Mouse (Mus musculus) retina, postnatal 7 days (tissue): ENCODE measurements around the gene Zfhx3.

Experiments
- DNase-seq: peaks from one replicate; pipeline ENCODE4 v3.0.0-alpha.2; 2012; ENCODE audit warnings: low read depth, low spot score

Gene Zfhx3

DNA sequence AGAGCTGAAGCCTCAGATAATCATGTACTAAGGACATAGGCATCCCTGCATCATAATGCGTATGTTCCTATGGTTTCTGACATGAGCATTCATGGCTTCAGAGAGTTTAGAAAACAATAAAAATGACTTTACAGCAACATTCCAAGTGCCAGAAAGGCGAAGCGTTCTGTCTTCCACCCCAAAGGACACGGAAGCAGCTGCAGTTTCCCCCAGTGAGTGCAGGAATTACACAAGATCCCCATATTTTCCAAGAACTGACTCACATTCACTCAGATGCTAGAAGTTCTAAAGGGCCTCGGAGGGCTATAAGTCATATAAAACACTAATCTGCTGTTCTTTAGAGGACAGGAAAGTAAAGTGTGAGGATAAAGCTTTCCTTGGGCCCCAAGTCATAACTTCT is 75.3 kb downstream of the Zfhx3 start:
- no peak for DNase-seq

GRCm38 (mm10) chr8:108019651-108020050 is 77.2 kb downstream of the Zfhx3 start:
- no peak for DNase-seq

DNA sequence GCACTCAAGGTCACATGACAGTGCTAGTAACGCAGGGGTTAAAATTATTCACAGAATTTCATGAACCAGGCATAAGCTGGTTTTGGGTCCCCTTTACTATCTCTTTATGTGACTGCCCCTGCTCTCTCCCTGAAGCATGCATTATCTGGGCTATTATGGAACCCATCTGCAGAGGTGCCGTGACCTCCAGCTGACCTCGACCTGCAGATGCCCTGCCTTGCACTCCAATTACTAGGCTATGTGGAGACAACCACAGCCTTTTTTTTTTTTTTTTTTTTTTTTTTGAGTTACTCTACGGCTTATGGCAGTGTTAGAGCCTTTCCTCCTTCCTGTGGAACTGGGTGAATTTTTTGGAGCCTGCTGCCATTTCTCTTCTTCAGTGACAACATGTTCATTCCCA is 80.0 kb downstream of the Zfhx3 start:
- no peak for DNase-seq

- DNase-seq = no peak
Measured at GRCm38 (mm10) chr8:108024331-108024730, 81.9 kb downstream of the Zfhx3 start.

DNA sequence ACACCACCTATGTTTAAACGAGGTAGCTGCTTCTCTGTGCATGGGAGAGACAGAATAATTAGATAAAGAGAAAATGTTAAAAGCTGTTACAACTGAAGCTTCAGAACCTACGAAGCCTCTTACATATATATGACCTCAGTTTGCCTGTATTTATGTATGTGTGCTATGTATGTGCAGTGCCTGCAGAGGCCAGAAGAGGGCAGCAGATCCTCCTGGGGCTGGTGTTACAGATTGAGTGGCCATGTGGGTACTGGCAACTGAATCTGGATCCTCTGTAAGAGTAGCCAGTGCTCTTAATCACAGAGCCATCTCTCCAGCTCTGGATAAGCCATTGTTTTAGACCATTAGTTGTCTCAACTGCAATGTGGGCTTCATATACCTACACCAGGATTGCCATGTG is 82.8 kb downstream of the Zfhx3 start:
- DNase-seq = no peak

- no peak for DNase-seq
Measured at GRCm38 (mm10) chr8:108026557-108027440, 84.4 kb downstream of the Zfhx3 start.

DNA sequence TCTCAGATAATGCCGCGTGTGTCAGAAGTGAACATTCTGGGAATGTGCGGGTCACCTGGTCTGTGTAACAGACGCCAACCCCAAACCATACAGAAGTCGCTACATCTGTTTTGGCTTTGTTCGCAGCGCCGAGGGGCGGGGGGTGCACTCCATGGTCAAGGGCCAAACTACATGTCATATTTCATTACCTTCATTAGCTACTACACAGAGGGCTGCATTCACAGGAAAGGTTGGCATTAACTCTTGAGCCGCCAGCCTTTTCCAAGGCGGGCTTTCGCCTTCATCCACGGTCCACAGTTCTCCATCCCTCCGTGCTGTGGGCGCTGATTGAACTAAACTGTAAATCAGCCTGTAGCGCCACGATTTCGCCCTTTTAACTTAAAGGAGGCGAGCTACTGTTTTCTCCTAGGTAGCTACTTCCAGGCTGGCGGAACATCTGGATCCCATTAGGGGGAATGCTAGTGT is 85.1 kb downstream of the Zfhx3 start:
- no peak for DNase-seq

DNA sequence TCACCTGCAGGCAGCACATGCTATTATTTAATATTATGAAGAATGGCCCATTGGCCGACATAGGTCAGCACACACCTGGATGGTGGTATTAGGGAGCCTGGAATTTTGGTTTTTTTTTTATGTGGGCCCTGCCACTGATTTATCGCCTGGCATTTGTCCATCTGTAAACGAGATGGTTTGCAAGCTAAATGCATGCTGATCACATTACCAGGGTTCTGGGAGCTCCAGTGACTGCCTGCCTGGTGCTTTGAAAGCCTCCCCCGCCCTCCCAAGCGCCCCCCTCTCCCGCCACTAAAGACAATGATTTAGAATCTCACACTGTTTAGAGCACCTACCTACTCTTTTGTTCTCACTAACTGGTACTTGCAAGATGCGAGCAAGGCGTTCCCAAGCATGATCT is 86.0 kb downstream of the Zfhx3 start:
- no peak for DNase-seq

GRCm38 (mm10) chr8:108031159-108031558 is 88.7 kb downstream of the Zfhx3 start:
- no peak for DNase-seq

GRCm38 (mm10) chr8:108034070-108034469 is 91.6 kb downstream of the Zfhx3 start:
- DNase-seq = no peak

GRCm38 (mm10) chr8:108034726-108035125 is 92.3 kb downstream of the Zfhx3 start:
- DNase-seq = no peak

GRCm38 (mm10) chr8:108043618-108044017 is 101.2 kb downstream of the Zfhx3 start:
- DNase-seq = no peak

DNA sequence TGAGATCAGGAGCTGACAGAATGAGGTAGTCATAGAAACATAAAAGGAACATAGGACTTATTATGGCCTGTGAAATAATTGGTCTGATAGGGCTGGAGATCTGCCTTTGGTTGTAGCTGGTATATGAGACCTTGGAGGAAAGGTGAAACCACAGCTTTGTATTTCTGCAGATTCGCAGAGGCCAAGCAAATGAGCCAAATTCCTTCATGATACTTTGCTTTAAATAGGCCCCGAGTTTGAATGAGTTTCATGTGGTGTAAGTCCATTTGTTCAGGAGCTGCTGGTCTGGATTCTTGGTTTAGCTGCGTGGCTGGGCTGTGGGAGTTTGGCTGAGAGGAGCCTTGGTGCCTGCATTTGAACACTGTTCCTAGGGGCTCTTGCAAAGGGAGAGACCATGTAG is 101.7 kb downstream of the Zfhx3 start:
- no peak for DNase-seq

DNA sequence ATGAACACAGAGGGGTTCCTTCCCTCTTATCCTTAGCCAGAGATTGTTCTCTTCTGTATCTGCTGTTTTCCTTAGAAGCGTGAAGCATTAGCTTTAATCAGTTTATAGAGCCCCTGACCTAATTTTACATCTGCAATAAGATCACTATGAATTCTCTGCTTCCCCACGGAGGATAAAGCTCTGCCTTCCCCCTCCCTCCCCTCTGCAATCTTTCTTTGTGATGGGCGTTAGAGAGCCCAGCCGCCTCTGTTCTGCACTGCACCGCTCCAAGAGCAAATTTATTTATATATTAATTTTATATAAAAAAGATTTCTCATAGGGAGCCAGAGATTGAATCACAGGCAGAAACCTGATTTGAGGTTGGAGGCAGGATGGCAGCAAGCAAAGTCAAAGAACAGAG is 113.8 kb downstream of the Zfhx3 start:
- no peak for DNase-seq

- DNase-seq = no peak
Measured at GRCm38 (mm10) chr8:108061972-108062371, 119.5 kb downstream of the Zfhx3 start.

- DNase-seq = no peak
Measured at GRCm38 (mm10) chr8:108067111-108067510, 124.7 kb downstream of the Zfhx3 start.

GRCm38 (mm10) chr8:108068195-108068594 is 125.8 kb downstream of the Zfhx3 start:
- no peak for DNase-seq

DNA sequence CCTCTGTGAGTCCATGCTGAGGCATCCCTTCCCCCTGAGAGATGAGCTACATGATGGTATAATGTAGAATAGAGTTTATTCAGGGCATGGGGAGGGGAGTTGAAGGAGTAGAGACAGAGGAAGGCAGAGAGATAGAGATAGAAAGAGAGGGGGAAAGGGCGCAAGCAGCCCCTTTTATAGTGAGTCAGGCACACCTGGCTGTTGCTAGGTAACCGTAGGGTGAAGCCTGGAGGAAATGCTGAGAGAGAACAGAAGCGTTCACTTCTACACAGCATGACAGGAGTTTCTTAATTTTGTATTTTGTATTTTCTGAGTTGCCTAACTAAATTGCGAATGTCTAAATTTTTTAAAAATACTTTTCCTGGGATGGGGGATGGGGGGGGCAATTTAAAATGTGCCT is 128.0 kb downstream of the Zfhx3 start:
- DNase-seq = no peak

DNA sequence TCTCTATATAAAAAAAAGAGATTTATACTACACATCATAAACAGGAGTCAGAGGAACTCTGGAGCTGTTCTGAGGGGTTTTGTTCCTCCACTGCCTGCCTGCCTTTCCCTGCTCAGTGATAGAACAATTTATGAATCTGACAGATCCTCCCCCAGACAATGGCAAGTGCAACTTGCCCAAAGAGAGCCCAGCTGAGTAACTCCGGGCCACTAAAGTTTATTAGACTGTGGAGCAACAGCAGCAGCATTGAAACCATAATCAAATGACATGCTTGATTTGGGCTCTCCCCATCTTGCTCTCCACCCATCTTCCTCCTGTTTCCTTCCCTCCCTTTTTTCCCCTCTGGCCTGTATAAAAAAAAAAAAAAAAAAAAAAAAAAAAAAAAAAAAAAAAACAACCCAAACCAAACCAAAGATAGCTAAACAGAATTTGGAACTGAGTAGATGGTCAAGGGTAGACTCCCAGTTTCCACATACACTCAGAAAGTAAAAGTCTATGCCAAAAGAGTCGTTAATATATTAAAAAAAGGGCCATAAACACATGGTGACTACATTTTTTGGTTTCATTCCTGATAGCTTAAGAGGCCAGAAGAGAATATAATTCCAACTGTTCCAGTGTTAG is 129.8 kb downstream of the Zfhx3 start:
- DNase-seq = no peak

DNA sequence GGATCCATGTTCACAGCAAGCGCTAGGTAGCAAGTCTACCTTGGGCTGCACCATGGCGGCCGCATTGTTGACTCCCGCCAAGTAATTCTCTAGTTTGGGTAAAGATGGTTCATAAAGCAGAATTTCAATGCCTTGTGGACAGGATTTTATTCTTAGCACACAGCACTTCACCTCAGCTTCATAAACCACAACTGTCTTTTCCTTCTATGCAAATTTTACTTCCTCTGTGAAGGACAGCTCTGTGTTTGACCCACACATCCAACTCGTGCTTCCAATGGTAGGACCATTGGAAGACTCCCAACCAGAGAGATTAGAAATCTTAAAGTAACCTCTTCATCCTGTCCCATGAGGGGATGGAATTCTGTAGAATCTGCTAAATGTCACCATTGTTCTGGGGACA is 130.4 kb downstream of the Zfhx3 start:
- DNase-seq = no peak

- no peak for DNase-seq
Measured at GRCm38 (mm10) chr8:108075176-108075575, 132.7 kb downstream of the Zfhx3 start.

DNA sequence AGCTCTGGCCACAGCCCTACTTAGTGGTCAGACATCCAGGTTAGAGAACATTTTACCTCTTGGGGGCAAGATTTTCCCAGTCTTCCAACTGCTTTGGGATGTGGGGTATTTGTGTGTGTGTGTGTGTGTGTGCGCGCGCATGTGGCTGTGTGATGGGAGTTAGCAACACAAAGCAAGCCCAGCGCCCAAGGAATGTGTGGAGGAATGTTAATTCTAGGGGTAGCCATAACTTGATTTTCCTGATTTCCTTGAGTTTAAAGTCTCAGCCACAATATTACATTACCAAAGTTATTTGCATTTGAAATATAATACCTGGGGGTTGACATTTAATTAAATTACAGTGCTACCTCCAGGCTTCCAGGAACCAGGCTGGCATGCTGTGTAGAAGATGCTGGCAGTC is 136.3 kb downstream of the Zfhx3 start:
- no peak for DNase-seq

GRCm38 (mm10) chr8:108086913-108087312 is 144.5 kb downstream of the Zfhx3 start:
- DNase-seq = no peak
